Mouse (Mus musculus) heart, embryonic 15.5 days (tissue): ENCODE results near the gene C1qtnf4. TPM values are rescaled to one million over a fixed set of nuclear protein-coding genes. Genes with fewer than 3 reads are reported as not detected.
A peak's percentile ranks its signal among the peaks of the same experiment; 100 is the strongest.

Experiments
- ATAC-seq: fragments of 200-750 bp; cut with Nextera tagmentation; replicated peaks from 2 replicates; pipeline ENCODE4 v1.8.0; 2017; ENCODE audit warnings: low read depth, moderate TSS enrichment; ENCODE audit not compliant: insufficient number of reproducible peaks, insufficient read depth, low FRiP score
- H3K27ac ChIP-seq: fragments of 300-500 bp; sonication (generic); 2 replicates; pipeline ENCODE4 v1.5.1; 2015; ENCODE audit warnings: mild to moderate bottlenecking, inconsistent platforms
- H3K27me3 ChIP-seq: fragments of 300-500 bp; sonication (generic); 2 replicates; pipeline ENCODE4 v1.6.1; 2015; ENCODE audit warnings: inconsistent platforms
- H3K36me3 ChIP-seq: fragments of 300-500 bp; sonication (generic); 2 replicates; pipeline ENCODE4 v1.6.1; 2015; ENCODE audit warnings: mild to moderate bottlenecking, inconsistent platforms
- H3K4me1 ChIP-seq: fragments of 300-500 bp; sonication (generic); replicated peaks from 2 replicates; pipeline ENCODE4 v1.6.1; 2015; ENCODE audit warnings: inconsistent platforms
- H3K4me2 ChIP-seq: fragments of 300-500 bp; sonication (generic); 2 replicates; pipeline ENCODE4 v1.6.1; 2015; ENCODE audit warnings: inconsistent platforms, mild to moderate bottlenecking, moderate library complexity
- H3K4me3 ChIP-seq: fragments of 300-500 bp; sonication (generic); 2 replicates; pipeline ENCODE4 v1.5.1; 2015; ENCODE audit warnings: mild to moderate bottlenecking, inconsistent platforms
- H3K9ac ChIP-seq: fragments of 300-500 bp; sonication (generic); 2 replicates; pipeline ENCODE4 v1.6.1; 2015; ENCODE audit warnings: mild to moderate bottlenecking, inconsistent platforms
- H3K9me3 ChIP-seq: fragments of 300-500 bp; sonication (generic); replicated peaks from 2 replicates; pipeline ENCODE4 v1.6.1; 2016; ENCODE audit warnings: inconsistent platforms
- WGBS: fragments of 180-500 bp; shearing (Covaris S2); methylation state at CpG from one replicate; pipeline ENCODE4 v1.1.7; 2015; ENCODE audit warnings: mixed read lengths; 5-methylcytosine and 5-hydroxymethylcytosine counted together
- polyA plus RNA-seq: library from polyadenylated mRNA; unstranded; fragments of >200 nt; fragmentation: Nextera tagmentation; extraction: Ambion mirVana; gene quantifications from 2 replicates; pipeline ENCODE4 v1.2.1, GENCODE M21; 2015

Gene C1qtnf4
- polyA plus RNA-seq: 11.4 and 14.5 TPM in 2 replicates

DNA sequence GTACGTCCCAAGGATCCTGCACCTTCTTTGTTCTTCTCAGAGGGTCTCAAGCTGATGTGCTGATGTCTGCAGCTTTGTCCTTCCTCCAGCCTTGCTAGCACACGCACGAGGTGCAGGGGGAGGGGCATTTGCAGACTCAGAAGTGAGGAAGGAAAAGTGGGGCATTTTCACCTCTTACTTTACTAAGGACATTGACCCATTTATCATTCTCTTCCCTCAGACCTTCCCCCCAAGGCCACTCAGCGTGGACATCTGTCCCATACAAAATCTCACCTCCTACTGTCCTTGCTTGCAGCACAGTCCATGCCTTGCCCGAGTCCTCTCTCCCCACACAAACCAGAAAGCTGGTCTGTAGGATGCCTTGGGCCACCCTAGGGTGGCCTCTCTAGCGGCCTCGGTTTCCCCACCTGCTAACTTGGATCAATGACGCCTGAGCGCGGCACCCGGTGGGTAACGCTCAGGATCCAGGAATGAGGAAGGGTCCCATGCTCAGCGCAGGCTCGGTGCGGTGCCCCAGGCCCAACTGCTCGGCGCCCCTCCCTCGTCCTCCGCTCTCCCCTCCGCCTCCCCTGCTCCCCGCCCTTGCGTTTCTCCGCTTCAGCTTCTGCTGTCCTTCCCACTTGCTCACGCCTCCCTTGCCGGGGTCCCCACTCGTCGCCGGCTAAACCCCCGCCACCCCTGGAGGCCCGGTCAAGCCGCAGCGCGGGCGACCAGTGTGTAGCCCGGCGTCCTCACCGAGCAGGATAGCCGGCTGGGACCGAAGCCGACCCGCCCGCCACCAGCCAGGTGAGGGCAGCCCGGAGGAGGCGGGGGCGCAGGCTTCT lies at the start of gene C1qtnf4:
Gene C1qtnf4, plus strand, starts transcription at position 643 of the 824 bp plus-strand sequence.
- ATAC-seq: peak; percentile 36; the same call in 1 of the 2 replicates
- peak within 1 kb of the TSS; percentile 98 for H3K4me2 ChIP-seq
- peak within 1 kb of the TSS; percentile 70 for H3K9ac ChIP-seq
- no peaks in the 10 kb centered on the region for H3K36me3 ChIP-seq
- no peak within 1 kb of the TSS for H3K27ac ChIP-seq
- H3K4me1 ChIP-seq: peaks cover 31% of the 10 kb centered on the region
- peak within 1 kb of the TSS; percentile 60 for H3K4me3 ChIP-seq
- 2% methylated on average over 45 of the region's 45 CpGs for WGBS
- no peaks in the 10 kb centered on the region for H3K9me3 ChIP-seq
- peaks cover 46% of the 10 kb centered on the region for H3K27me3 ChIP-seq

DNA sequence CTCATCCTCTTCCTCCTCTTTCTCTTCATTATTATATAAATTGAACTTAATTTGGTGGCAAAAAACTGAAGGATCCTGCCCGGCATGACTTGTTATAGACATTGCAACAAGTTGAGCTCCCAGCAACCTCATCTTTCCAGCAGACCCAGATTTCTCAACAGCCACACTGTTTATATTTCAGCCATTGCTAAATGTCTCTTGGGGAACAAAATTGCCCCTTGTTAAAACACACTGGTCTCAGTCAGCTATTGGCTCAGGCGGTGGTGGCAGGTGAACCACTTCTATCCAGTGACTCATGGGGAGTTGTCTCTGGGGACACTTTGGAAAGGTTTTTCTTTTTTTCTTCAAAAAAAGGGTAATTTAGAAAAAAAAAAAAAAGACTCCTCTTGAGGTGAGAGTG lies 47.0 kb upstream of the C1qtnf4 start:
- no peaks in the 10 kb centered on the region for H3K4me1 ChIP-seq
- H3K4me3 ChIP-seq: no peak overlapping the region
- no peak overlapping the region for H3K27ac ChIP-seq
- H3K9me3 ChIP-seq: no peaks in the 10 kb centered on the region
- no peak overlapping the region for H3K9ac ChIP-seq
- 87% methylated on average over 2 of the region's 2 CpGs for whole genome bisulfite sequencing
- no peaks in the 10 kb centered on the region for H3K27me3 ChIP-seq
- ATAC-seq: no peak
- no peak overlapping the region for H3K4me2 ChIP-seq
- H3K36me3 ChIP-seq: no peaks in the 10 kb centered on the region

DNA sequence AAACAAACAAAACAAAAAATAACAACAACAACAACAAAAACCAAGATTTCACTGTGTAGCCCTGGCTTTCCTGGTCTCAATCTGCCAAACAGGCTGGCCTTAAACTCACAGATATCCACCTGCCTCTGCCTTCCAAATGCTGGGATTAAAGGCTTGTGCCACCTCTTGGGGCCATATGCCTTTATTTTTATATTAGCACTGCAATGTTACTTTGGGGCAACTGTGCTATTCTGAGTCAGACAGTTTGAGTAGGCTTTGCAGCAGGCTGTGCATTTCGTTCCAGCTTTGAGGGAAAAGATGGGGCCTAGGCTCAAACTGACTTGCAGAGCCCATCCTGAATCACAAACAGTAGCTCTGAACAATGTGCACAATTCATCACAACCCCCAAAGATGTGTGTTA lies 42.0 kb upstream of the C1qtnf4 start:
- no peak overlapping the region for H3K4me3 ChIP-seq
- H3K9ac ChIP-seq: no peak overlapping the region
- H3K27me3 ChIP-seq: no peaks in the 10 kb centered on the region
- peaks cover 12% of the 10 kb centered on the region for H3K4me1 ChIP-seq
- H3K36me3 ChIP-seq: no peaks in the 10 kb centered on the region
- WGBS: 82% methylated on average over 1 of the region's 1 CpGs
- no peak overlapping the region for H3K4me2 ChIP-seq
- no peak overlapping the region for H3K27ac ChIP-seq
- no peaks in the 10 kb centered on the region for H3K9me3 ChIP-seq
- ATAC-seq: no peak

DNA sequence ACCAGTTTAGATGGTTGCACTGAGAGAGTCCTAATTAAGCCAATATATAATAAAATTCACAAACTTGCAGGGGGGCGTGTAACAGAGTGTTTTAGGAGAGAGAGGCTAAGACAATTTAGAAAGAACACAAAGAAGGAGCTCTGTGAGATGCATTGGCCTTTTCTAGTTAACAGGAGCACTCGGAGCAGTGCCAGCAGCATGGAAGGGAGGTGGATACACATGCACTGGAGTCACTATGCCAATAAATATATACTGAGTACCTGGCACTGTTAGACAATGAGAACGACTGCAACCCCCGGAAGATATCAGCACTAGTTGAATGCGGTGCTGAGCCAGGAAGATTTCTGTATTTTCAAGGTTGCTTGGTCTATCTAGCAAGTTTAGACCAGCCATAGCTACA lies 41.4 kb upstream of the C1qtnf4 start:
- H3K9me3 ChIP-seq: no peaks in the 10 kb centered on the region
- WGBS: 70% methylated on average over 5 of the region's 5 CpGs
- H3K27ac ChIP-seq: no peak overlapping the region
- H3K4me2 ChIP-seq: no peak overlapping the region
- ATAC-seq: no peak
- no peak overlapping the region for H3K9ac ChIP-seq
- H3K27me3 ChIP-seq: no peaks in the 10 kb centered on the region
- peaks cover 18% of the 10 kb centered on the region for H3K4me1 ChIP-seq
- no peaks in the 10 kb centered on the region for H3K36me3 ChIP-seq
- H3K4me3 ChIP-seq: no peak overlapping the region

DNA sequence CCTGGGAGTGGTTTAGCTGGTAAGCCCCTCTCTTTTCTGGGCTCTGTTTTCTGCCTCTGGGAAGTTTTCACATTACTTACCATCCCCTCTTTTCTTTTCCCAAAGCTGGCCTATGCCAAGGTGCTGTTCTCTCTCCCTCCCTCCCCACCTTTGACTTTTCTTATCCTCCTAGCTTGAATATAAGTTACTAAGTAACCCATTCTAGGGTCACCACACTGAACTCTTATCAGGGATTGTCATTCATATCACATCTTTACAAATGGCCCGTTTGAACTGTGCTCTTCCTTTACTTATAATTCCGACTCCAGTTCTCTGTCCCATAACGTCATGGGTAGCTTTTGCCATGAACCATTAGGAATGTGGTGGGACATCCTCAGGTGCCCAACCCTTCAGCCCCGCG lies 40.4 kb upstream of the C1qtnf4 start:
- H3K4me1 ChIP-seq: peaks cover 18% of the 10 kb centered on the region
- H3K4me3 ChIP-seq: no peak overlapping the region
- H3K4me2 ChIP-seq: no peak overlapping the region
- H3K9me3 ChIP-seq: no peaks in the 10 kb centered on the region
- WGBS: 74% methylated on average over 5 of the region's 5 CpGs
- H3K36me3 ChIP-seq: peaks cover 6% of the 10 kb centered on the region; the same call in 1 of the 2 replicates
- ATAC-seq: no peak
- no peak overlapping the region for H3K27ac ChIP-seq
- H3K9ac ChIP-seq: no peak overlapping the region
- no peaks in the 10 kb centered on the region for H3K27me3 ChIP-seq

DNA sequence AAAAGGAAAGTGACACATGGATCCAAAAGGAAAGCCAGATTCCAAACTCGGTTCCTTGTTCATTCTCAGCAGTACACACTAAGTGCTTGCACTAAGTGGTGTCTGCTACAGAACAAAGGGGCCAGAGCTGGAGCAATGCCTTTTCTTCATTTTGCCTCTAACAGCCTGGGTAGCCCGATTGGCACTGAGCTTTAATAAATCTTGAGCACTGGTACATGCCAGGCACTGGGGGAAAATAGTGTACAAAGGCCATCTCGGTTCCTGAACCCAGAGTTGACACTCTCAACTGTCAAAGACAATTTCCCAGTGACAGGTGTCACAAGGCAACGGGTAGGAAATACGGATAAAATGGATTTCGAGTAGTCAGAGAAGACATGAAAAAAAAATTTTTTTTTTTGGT lies 39.5 kb upstream of the C1qtnf4 start:
- no peaks in the 10 kb centered on the region for H3K9me3 ChIP-seq
- H3K27ac ChIP-seq: peak overlapping the region; percentile 87
- H3K4me1 ChIP-seq: peaks cover 18% of the 10 kb centered on the region
- peaks cover 15% of the 10 kb centered on the region for H3K36me3 ChIP-seq
- peak overlapping the region; percentile 82 for H3K4me3 ChIP-seq
- H3K9ac ChIP-seq: peak overlapping the region; percentile 49; the same call in 1 of the 2 replicates
- ATAC-seq: no peak
- no peaks in the 10 kb centered on the region for H3K27me3 ChIP-seq
- H3K4me2 ChIP-seq: peak overlapping the region; percentile 68
- 47% methylated on average over 6 of the region's 6 CpGs for WGBS

DNA sequence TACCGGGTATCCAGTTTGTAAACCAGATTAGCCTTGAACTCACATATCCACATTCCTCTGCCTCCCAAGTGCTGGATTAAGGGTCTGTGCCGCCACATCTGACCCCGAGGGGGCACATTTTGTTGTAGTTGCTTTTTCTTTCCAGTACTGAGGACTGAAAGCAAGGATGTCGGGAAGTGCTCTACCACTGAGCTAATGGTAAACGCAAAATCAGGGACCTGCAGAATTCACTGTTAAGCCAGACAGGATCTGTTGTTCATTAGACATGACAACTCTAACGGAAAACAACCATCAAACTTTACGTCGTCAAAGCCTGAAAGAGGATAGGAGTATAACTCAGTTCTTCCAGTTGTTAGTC lies 39.1 kb upstream of the C1qtnf4 start:
- ATAC-seq: peak; percentile 1; the same call in 1 of the 2 replicates
- 3% methylated on average over 8 of the region's 8 CpGs for WGBS
- peak overlapping the region; percentile 82 for H3K4me3 ChIP-seq
- H3K27me3 ChIP-seq: no peaks in the 10 kb centered on the region
- no peaks in the 10 kb centered on the region for H3K9me3 ChIP-seq
- H3K4me2 ChIP-seq: peak overlapping the region; percentile 68
- peak overlapping the region; percentile 49 for H3K9ac ChIP-seq
- peak overlapping the region; percentile 87 for H3K27ac ChIP-seq
- peaks cover 18% of the 10 kb centered on the region for H3K4me1 ChIP-seq
- H3K36me3 ChIP-seq: peaks cover 19% of the 10 kb centered on the region

DNA sequence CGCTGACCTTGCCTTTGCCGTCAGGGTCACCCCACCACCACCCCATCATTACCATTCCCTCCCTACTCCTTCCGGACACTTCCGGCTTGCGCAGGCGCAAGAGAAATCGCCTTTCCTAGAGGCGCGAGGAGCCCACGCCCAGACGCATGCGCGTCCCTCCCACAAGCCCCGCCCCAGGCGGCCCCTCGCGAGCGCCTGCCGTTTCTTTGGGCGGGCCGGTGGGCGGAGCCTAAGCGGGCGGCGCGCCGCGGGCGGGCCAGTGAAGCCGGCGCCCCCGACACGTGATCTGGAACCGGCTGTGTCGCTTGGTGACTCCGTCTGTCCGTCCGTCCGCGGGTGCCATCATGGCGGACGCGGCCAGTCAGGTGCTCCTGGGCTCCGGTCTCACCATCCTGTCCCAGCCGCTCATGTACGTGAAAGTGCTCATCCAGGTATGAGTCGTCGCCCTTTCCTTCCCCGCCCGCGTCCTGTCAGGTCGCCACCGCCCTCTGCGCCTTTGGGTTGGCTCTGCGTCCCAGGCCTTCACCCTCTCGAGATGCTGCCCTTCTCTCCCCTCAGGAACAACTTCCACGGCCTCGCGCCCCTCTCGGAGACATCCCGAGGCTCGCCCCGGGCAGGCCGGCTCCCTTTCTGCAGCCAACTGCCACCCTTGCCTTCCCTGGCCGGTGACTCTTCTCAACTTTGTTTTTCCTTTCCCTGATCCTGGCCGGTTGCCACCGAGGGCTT lies 38.5 kb upstream of the C1qtnf4 start, which contains the start of gene Mtch2:
Gene Mtch2, plus strand, starts transcription at position 201 of the 726 bp plus-strand sequence.
- ATAC-seq: peak; percentile 96
- H3K4me1 ChIP-seq: peaks cover 18% of the 10 kb centered on the region
- no peaks in the 10 kb centered on the region for H3K9me3 ChIP-seq
- peak within 1 kb of the TSS; percentile 82 for H3K4me3 ChIP-seq
- H3K27me3 ChIP-seq: no peaks in the 10 kb centered on the region
- WGBS: under 1% methylated on average over 59 of the region's 67 CpGs
- peak within 1 kb of the TSS; percentile 88 for H3K27ac ChIP-seq
- H3K36me3 ChIP-seq: peaks cover 25% of the 10 kb centered on the region
- H3K4me2 ChIP-seq: peak within 1 kb of the TSS; percentile 69
- peak within 1 kb of the TSS; percentile 88 for H3K9ac ChIP-seq

DNA sequence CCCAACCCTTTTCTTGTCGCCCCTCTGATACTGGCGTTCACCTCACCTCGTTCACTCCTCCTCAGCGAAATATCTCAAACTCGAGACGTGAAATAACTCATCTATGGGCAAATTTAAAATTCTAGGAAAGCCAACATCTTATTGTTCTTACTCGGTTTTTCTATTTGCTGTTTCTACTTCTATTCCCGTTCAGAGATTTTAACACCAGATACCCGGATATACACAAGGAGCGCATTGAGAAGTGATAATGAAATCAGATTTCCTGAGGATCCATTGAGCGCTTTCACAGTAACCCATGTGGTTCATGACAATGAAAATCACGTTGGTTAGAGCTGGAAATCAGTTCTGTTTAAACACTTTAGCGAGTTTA lies 38.0 kb upstream of the C1qtnf4 start:
- peak overlapping the region; percentile 69 for H3K4me2 ChIP-seq
- no peaks in the 10 kb centered on the region for H3K27me3 ChIP-seq
- no peak for ATAC-seq
- WGBS: under 1% methylated on average over 13 of the region's 13 CpGs
- peaks cover 18% of the 10 kb centered on the region for H3K4me1 ChIP-seq
- H3K9ac ChIP-seq: peak overlapping the region; percentile 88
- H3K4me3 ChIP-seq: peak overlapping the region; percentile 82
- no peaks in the 10 kb centered on the region for H3K9me3 ChIP-seq
- peaks cover 30% of the 10 kb centered on the region for H3K36me3 ChIP-seq
- H3K27ac ChIP-seq: peak overlapping the region; percentile 88

DNA sequence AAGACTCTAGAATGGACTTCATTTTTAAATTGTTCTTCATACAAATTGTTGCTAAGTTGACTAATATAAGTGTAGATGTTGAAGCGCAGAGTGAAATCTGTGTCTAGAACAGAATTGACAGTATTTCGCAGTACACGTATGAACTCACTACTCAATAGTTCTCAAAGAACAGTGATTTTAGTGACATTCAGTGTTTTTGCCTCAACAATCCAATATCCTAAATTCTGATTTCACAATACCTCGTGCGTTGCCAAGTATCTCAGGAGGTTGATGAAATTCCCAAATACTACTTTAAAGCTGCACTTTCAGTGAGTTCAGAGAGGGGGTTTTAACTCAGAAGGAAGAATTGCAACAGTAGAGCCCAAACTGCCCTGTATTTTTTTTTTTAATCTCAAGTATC lies 37.3 kb upstream of the C1qtnf4 start:
- WGBS: 86% methylated on average over 5 of the region's 5 CpGs
- 0 out of 2 replicates have a peak overlapping the region, but pooled peaks have one; percentile 88 for H3K27ac ChIP-seq
- no peaks in the 10 kb centered on the region for H3K27me3 ChIP-seq
- H3K36me3 ChIP-seq: peaks cover 37% of the 10 kb centered on the region
- peak overlapping the region; percentile 82 for H3K4me3 ChIP-seq
- peak overlapping the region; percentile 88; the same call in 1 of the 2 replicates for H3K9ac ChIP-seq
- no peak for ATAC-seq
- H3K9me3 ChIP-seq: no peaks in the 10 kb centered on the region
- peak overlapping the region; percentile 69 for H3K4me2 ChIP-seq
- H3K4me1 ChIP-seq: peaks cover 18% of the 10 kb centered on the region

DNA sequence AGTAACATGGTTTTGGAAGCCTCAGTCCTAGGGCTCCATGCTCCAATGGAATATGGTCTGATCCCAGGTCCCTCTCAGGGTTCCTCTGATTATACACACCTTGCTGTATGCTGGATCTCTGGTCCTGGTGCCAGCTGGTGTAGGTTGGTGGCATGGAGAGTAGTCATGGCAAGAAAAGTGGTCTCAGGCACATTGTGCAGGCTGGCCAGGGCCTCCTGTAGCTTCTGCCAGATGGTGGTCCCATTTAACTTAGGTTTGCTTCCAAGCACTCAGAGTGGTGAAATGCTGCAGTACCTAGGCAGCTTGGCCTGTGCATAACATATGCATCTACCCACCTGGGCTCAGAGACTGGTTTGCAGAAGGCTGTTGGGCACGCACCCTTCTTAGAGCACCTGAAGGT lies 35.3 kb upstream of the C1qtnf4 start:
- H3K27me3 ChIP-seq: no peaks in the 10 kb centered on the region
- no peak overlapping the region for H3K4me3 ChIP-seq
- peaks cover 18% of the 10 kb centered on the region for H3K4me1 ChIP-seq
- no peak overlapping the region for H3K4me2 ChIP-seq
- ATAC-seq: no peak
- H3K9me3 ChIP-seq: no peaks in the 10 kb centered on the region
- no peak overlapping the region for H3K9ac ChIP-seq
- WGBS: 95% methylated on average over 1 of the region's 1 CpGs
- H3K36me3 ChIP-seq: peaks cover 54% of the 10 kb centered on the region
- H3K27ac ChIP-seq: no peak overlapping the region
